Mouse (Mus musculus) heart, embryonic 12.5 days (tissue): ENCODE results near the gene Copz1. TPM values are rescaled to one million over a fixed set of nuclear protein-coding genes. Genes with fewer than 3 reads are reported as not detected.

Experiments used
- ATAC-seq: fragments of 200-750 bp; cut with Nextera tagmentation; 2 replicates; pipeline ENCODE4 v1.8.0; 2017; ENCODE audit warnings: moderate TSS enrichment, moderate library complexity; ENCODE audit not compliant: insufficient number of reproducible peaks, low FRiP score
- H3K27ac ChIP-seq: fragments of 300-500 bp; sonication (generic); 2 replicates; pipeline ENCODE4 v1.5.1; 2016; ENCODE audit warnings: mild to moderate bottlenecking, moderate library complexity; ENCODE audit not compliant: poor library complexity, severe bottlenecking
- H3K27me3 ChIP-seq: fragments of 300-500 bp; sonication (generic); replicated peaks from 2 replicates; pipeline ENCODE4 v1.6.1; 2016; ENCODE audit warnings: mild to moderate bottlenecking, moderate library complexity
- H3K36me3 ChIP-seq: fragments of 300-500 bp; sonication (generic); 2 replicates; pipeline ENCODE4 v1.6.1; 2016; ENCODE audit warnings: mild to moderate bottlenecking, moderate library complexity
- H3K4me1 ChIP-seq: fragments of 300-500 bp; sonication (generic); replicated peaks from 2 replicates; pipeline ENCODE4 v1.6.1; 2016; ENCODE audit warnings: mild to moderate bottlenecking
- H3K4me2 ChIP-seq: fragments of 300-500 bp; sonication (generic); 2 replicates; pipeline ENCODE4 v1.6.1; 2016; ENCODE audit warnings: mild to moderate bottlenecking, moderate library complexity
- H3K4me3 ChIP-seq: fragments of 300-500 bp; sonication (generic); 2 replicates; pipeline ENCODE4 v1.5.1; 2016; ENCODE audit warnings: mild to moderate bottlenecking
- H3K9ac ChIP-seq: fragments of 300-500 bp; sonication (generic); 2 replicates; pipeline ENCODE4 v1.6.1; 2016; ENCODE audit warnings: mild to moderate bottlenecking, moderate library complexity
- H3K9me3 ChIP-seq: fragments of 300-500 bp; sonication (generic); replicated peaks from 2 replicates; pipeline ENCODE4 v1.6.1; 2016; ENCODE audit warnings: mild to moderate bottlenecking, moderate library complexity
- WGBS: fragments of 180-500 bp; shearing (Covaris S2); methylation state at CpG from one replicate; pipeline ENCODE4 v1.1.7; 2016; 5-methylcytosine and 5-hydroxymethylcytosine counted together
- microRNA counts: library from miRNA; unstranded; fragments of <30 nt; microRNA quantifications from one replicate; lab custom pipeline; 2017
- microRNA-seq: library from miRNA; unstranded; fragments of <30 nt; microRNA quantifications from one replicate; pipeline ENCODE4, GENCODE M21; 2017
- polyA plus RNA-seq: library from polyadenylated mRNA; unstranded; fragments of >200 nt; fragmentation: Nextera tagmentation; extraction: Ambion mirVana; gene quantifications from 2 replicates; pipeline ENCODE4 v1.2.1, GENCODE M21; 2016

Copz1 gene
- polyA plus RNA-seq, 1 experiment from 2014 or later = 166 TPM

DNA sequence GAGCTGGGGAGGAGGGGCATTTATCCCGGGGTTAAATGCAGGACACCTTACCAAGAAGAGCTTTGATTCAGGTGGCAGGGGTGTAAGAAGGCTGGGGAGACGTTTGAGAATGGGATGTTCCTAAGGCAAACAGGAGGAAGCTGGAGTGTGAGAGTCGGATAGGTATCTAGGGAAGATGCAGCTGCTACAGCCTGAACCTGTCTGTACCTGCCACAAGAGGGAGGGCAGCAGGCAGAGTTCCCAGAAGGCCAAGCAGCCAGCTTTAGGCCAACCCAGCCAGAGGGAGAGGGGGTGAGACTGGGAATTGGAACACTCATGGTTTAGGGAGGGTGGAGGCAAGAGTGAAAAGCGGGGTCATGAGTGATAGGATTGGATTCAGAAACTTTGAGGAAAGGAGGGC lies 68.3 kb downstream of the Copz1 start:
- Histone ChIP-seq H3K36me3 (peaks cover 25% of the 10 kb centered on the region), H3K9ac (no peak overlapping the region), H3K4me2 (peak overlapping the region; percentile 96; the same call in 1 of the 2 replicates), H3K9me3 (no peaks in the 10 kb centered on the region), H3K4me3 (peak overlapping the region; percentile 69; the same call in 1 of the 2 replicates), H3K27ac (no peak overlapping the region), H3K27me3 (peaks cover 59% of the 10 kb centered on the region), H3K4me1 (peaks cover 32% of the 10 kb centered on the region)
- no peak for ATAC-seq
- WGBS = 16% methylated on average over 4 of the region's 4 CpGs

DNA sequence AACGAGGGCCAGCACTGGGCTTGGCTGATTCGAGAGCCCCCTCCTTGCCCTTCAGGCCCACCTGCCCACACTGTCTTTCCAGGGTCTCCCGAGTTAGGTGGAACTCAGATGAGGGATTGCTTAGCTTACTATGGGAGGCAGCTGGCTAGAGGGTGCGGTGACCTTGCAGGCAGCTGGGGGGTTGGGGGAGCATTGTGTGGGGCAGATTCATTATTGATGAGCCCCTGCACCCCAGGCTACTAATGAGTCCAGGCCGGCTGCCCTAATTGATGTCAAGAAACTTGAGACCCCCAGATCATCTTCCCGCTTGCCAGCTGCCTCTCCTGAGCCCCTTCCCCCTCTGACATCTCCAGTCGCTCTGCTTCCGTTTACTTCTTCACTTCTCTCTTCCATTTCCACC lies 69.0 kb downstream of the Copz1 start:
- Histone ChIP-seq H3K27ac (no peak overlapping the region), H3K9me3 (no peaks in the 10 kb centered on the region), H3K4me1 (peaks cover 32% of the 10 kb centered on the region), H3K27me3 (peaks cover 55% of the 10 kb centered on the region), H3K4me3 (no peak overlapping the region), H3K9ac (no peak overlapping the region), H3K4me2 (no peak overlapping the region), H3K36me3 (peaks cover 33% of the 10 kb centered on the region)
- no peak for ATAC-seq
- 55% methylated on average over 8 of the region's 8 CpGs for WGBS

DNA sequence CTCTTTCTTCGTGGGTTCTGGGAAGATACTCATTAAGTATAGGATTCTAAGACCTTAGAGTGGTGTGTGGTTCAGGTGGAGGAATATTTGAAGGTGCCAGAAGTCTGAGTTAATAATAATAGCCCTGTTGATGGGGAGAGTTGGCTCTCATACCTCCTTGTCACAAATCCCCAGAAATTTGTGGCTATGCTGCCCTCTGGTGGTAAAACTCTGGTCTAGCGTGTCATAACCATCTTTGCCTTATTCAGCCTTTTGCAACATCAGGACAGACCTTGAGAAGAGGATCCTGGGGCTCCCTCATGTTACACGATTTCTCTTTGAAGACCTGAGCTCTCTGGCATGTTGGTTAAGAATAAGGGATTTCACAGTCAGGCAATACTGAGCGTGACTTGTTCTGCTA lies 69.9 kb downstream of the Copz1 start:
- peaks cover 41% of the 10 kb centered on the region for H3K36me3 ChIP-seq
- WGBS = 20% methylated on average over 4 of the region's 4 CpGs
- H3K27ac ChIP-seq = no peak overlapping the region
- peaks cover 46% of the 10 kb centered on the region for H3K27me3 ChIP-seq
- H3K4me2 ChIP-seq = no peak overlapping the region
- H3K9me3 ChIP-seq = no peaks in the 10 kb centered on the region
- H3K4me3 ChIP-seq = no peak overlapping the region
- H3K9ac ChIP-seq = no peak overlapping the region
- no peak for ATAC-seq
- H3K4me1 ChIP-seq = peaks cover 32% of the 10 kb centered on the region

DNA sequence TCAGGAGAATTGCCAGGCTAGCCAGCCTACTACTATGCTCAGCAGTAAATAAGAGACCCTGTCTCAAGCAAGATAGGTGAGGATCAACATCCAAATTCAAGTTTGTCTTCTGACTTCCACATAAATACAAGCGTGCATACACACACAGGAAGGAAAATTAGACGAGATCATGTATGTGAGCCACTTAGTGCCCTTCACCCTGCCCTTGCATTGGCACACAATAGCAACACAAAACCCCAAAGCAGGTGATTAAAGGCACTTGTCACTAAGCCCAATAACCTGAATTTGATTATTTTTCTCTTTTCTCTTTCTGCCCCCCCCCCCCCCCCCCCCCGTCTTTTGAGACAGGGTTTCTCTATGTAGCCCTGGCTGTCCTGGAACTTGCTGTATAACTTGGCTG lies 70.5 kb downstream of the Copz1 start:
- WGBS = 65% methylated on average over 3 of the region's 3 CpGs
- ATAC-seq = no peak

DNA sequence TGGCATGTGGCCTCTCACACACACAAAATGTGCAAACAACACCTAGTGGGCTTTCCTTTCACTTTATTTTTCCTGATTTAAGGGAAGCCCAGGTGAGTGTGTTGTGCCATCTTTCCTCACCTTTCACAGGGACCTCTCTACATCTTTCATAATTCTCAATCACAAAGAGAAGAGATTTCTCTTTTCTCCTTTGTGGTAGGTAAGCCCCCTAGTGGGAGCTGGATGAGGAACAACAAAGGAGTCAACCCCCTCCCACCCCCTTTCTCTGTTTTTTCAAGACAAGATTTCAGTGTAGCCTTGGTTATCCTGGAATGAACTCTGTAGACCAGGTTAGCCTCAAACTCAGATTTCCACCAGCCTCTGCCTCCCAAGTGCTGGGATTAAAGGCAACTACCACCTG lies 71.0 kb downstream of the Copz1 start:
- Histone ChIP-seq H3K27ac (no peak overlapping the region), H3K27me3 (peaks cover 35% of the 10 kb centered on the region), H3K36me3 (peaks cover 52% of the 10 kb centered on the region), H3K4me3 (no peak overlapping the region), H3K4me1 (peaks cover 32% of the 10 kb centered on the region), H3K9ac (no peak overlapping the region), H3K9me3 (no peaks in the 10 kb centered on the region), H3K4me2 (no peak overlapping the region)
- ATAC-seq = no peak

More for the DNA sequence above, 70.5 kb downstream of the Copz1 start:
- no peak overlapping the region for H3K27ac ChIP-seq
- H3K4me2 ChIP-seq = no peak overlapping the region
- peaks cover 32% of the 10 kb centered on the region for H3K4me1 ChIP-seq
- H3K36me3 ChIP-seq = peaks cover 47% of the 10 kb centered on the region
- H3K27me3 ChIP-seq = peaks cover 41% of the 10 kb centered on the region
- H3K4me3 ChIP-seq = no peak overlapping the region
- H3K9ac ChIP-seq = no peak overlapping the region
- H3K9me3 ChIP-seq = no peaks in the 10 kb centered on the region

DNA sequence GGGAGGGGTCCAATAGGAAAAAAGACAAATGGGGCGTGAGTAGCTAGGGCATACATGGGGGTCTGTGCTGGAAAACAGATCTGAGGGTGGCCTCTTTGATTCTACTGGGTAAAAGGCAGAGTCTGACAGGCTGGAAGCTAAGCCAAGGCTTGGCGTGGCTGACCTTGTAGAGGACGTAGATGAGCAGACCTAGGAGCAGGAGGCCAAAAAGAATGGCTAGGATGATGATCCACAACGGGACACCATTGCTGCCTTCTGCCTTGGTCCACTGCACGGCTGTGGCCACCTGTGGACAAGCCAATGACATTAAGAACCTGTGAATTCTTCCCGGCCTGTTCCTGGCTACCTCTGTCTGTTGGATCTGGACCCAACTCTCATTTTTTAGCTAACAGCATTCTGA lies 73.3 kb downstream of the Copz1 start:
- Histone ChIP-seq H3K9ac (no peak overlapping the region), H3K27ac (no peak overlapping the region), H3K4me3 (no peak overlapping the region), H3K9me3 (no peaks in the 10 kb centered on the region), H3K36me3 (peaks cover 75% of the 10 kb centered on the region), H3K4me1 (peaks cover 14% of the 10 kb centered on the region), H3K27me3 (peaks cover 13% of the 10 kb centered on the region), H3K4me2 (no peak overlapping the region)
- 83% methylated on average over 6 of the region's 6 CpGs for WGBS
- ATAC-seq = no peak

DNA sequence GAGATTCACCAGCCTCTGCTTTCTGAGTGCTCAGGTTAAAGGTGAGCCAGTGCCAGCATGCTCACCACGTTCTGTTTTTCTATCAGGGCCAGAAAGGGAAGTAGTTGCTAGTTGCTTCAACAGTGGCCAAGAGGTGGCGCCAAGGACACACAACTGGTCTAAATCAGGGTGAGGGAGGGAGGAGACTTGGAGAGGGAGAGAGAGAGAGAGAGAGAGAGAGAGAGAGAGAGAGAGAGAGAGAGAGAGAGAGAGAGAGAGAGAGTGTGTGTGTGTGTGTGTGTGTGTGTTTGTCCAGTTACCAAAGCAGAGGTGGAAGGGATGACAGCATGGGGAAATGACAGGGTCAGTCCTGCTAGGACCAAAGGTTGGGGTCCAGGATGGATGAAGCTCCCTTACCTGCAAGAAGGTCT lies 74.8 kb downstream of the Copz1 start:
- H3K4me3 ChIP-seq = no peak overlapping the region
- H3K36me3 ChIP-seq = peaks cover 89% of the 10 kb centered on the region
- no peaks in the 10 kb centered on the region for H3K27me3 ChIP-seq
- H3K27ac ChIP-seq = no peak overlapping the region
- peaks cover under 1% of the 10 kb centered on the region; the same call in 1 of the 2 replicates for H3K4me1 ChIP-seq
- ATAC-seq = no peak
- no peaks in the 10 kb centered on the region for H3K9me3 ChIP-seq
- no peak overlapping the region for H3K9ac ChIP-seq
- no peak overlapping the region for H3K4me2 ChIP-seq
- 14% methylated on average over 2 of the region's 2 CpGs for whole genome bisulfite sequencing

MicroRNA genes within 50 kb of the gene (microRNA counts, 519-probe panel; counts per million panel counts)
- 5,674 counts per million, percentile 73 among the panel's probes with 10 or more counts for microRNA mmu-miR-148b (lab: Ali Mortazavi, UCI)

Small RNA genes lying within 50 kb of the gene (microRNA-seq; reads per million reads assigned to microRNA genes)
- gene Mir148b = 244 reads per million, percentile 64 among the genes with 10 or more reads in this experiment

Other genes with a start within 250 kb of the Copz1 start
- gene Smug1, start 105.6 kb upstream of the Copz1 start, polyA plus RNA-seq = 17.1 and 17.4 TPM in 2 replicates
- gene Cbx5, start 32.9 kb upstream of the Copz1 start, polyA plus RNA-seq = 150 and 164 TPM in 2 replicates
- gene Hnrnpa1, start 32.3 kb upstream of the Copz1 start, polyA plus RNA-seq = 554 and 557 TPM in 2 replicates
- 12.1 and 12.4 TPM in 2 replicates for gene Nfe2, start 14.3 kb upstream of the Copz1 start, polyA plus RNA-seq
- gene Gpr84, start 37.9 kb downstream of the Copz1 start, polyA plus RNA-seq = 0.17 and 0.29 TPM in 2 replicates
- gene Zfp385a, start 67.4 kb downstream of the Copz1 start, polyA plus RNA-seq = 9.2 and 10.3 TPM in 2 replicates
- 111 and 115 TPM in 2 replicates for gene Itga5, start 94.0 kb downstream of the Copz1 start, polyA plus RNA-seq
- 59.5 and 62.3 TPM in 2 replicates for gene Gtsf1, start 157.8 kb downstream of the Copz1 start, polyA plus RNA-seq
- not detected in 2 replicates for gene Gtsf2, start 175.8 kb downstream of the Copz1 start, polyA plus RNA-seq
- gene Nckap1l, start 181.1 kb downstream of the Copz1 start, polyA plus RNA-seq = 1.7 and 1.9 TPM in 2 replicates
- gene Pde1b, start 230.3 kb downstream of the Copz1 start, polyA plus RNA-seq = 3.7 and 4.0 TPM in 2 replicates